Mouse (Mus musculus) layer of hippocampus, postnatal 10 days (tissue): ENCODE results near the gene Slc2a12. TPM values are rescaled to one million over a fixed set of nuclear protein-coding genes. Genes with fewer than 3 reads are reported as not detected.
A peak's percentile ranks its signal among the peaks of the same experiment; 100 is the strongest.

Experiments used
- DNase-seq, 2 experiments: peaks; one replicate each; pipeline ENCODE4 v3.0.0; 2021; ENCODE audit warnings: low spot score in 2 of 2
- microRNA-seq, 2 experiments: library from miRNA; unstranded; fragments of <30 nt; microRNA quantifications; one replicate each; pipeline ENCODE4 v1.2.0; 2021
- total RNA-seq, 2 experiments: library from RNA; stranded (reverse); gene quantifications; 2 replicates each; pipeline ENCODE4 v1.2.3; 2021

Gene Slc2a12
- total RNA-seq, 2 experiments from 2014 or later: 3.5 to 4.7 TPM

DNA sequence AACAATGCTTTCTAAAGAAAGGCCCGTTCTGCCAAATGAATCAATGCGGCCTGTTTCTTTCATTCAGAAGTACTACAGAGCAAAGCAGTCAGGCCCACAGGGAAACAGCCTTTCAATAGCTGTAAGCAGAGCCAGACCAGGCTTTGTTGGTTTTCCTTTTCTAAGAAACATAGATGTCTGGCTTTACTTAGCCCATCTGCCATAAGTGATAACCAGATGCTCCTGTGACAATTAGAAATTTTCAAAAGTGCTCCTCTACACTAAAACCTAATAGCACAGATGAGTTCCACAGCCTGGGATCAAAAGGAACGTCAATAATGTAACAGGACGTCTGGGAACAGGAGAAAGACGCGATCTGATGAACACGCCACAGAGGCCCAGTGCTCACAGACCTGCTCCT lies 81.5 kb downstream of the Slc2a12 start:
- DNase-seq: no peak

DNA sequence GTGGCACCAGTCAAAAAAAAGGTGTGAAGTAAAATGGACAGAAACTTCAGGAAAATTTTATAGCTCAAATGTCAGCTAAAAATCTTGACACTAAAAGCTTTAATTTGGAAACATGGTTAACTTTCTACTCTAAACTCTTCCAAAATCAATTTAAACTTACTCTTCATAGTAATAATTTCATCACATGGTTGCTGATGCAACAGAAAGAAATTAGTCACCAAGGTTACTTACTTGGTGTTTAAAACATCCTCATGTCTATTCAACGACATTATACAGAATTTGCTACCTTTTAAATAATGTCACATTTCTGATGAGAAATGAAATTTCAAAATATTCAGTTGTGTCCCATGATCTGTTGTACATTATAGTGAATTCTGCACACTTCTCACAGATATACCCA lies 83.4 kb downstream of the Slc2a12 start:
- no peak for DNase-seq

DNA sequence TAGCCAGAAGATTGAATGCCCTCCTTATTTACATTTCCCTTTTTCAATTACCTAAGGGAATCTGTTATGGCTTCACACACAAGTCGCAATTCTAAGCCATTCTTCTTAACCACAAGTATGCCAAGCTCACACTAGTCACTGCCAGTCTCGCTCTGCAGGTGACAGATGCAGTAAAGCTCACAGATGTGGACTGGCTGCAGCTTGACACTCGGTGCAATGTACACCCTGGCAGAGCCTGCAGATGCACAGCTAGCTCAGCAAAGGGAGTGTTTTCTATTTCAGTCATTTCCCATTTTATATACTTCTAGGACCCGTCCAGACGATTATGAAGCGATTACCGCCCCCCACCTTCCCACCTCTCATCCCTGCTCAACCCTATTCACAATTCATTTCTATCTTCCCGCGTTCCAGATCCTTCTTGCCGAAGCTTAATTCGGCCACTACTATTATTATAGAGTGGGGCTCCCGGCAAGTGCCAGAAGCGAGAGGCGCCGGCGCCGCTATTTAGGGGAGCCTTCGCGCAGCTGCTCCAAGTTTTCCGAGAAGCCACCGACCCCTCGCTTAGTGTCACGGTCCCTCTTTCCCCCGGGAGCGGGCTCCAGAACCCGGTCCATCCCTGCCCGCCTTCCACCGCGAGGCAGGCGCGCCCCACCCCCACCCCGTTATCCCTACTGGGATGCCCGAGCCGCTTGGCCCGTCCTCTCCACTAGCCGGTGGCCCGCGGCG lies 85.6 kb downstream of the Slc2a12 start:
- DNase-seq: peak in 1 of 2 experiments; percentile 43

DNA sequence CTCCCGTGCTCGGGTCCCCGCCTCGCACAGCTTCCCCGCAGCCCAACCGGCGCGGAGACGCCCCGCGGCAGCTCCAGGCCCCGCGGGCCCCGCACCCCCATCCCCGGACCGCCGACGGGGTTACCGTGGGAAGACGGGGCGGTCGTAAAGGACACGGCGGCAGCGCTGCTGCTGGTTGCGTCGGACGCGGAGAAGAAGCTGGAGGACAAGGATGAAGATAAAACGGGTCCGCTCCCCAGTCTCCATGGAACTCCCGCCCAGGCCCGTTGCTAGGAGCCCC lies 86.1 kb downstream of the Slc2a12 start:
- no peak for DNase-seq

DNA sequence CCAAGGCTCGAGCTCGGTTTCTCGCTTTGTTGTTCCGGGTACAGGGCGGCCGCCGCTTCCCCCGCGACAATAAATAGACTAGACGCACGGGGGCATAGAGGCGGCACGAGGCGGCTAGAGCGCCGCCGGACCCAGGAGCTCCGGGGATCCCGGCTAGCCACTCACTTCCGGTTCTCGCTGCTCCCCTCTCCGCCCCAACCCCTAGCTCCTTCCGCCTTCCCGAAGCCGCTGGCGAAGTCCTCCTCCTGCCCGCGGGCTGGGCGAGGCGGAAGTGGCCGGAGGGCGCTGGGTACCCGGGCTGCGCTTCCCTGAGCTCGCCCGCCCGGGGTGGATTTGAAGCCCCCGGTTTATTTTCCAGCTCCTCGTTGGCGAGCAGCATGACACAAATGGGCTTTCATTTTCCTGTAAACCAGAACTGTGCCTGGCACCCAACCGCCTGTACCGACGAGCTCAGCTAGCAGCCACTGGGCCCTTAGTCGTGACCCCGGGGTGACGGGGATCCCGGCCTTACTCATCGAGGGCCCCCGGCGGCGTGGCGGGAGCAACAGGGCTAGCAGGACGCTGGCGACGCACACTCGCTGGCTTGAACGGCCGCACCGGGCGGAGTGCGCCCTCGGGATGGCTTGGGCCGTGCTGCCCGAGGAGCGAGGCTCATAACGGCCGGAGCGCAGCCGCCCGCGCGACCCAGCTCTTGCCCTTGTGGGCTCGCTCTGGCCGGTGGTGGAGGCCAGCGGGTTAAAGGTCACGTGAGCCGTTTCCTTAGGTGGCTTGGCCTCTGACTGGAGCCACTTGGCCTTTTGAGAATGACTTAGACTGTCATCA lies 86.7 kb downstream of the Slc2a12 start, which contains the start of gene Tbpl1:
Gene Tbpl1, minus strand, starts transcription at position 667 of the 822 bp plus-strand sequence.
- peak; percentile 93 to 95 for DNase-seq

DNA sequence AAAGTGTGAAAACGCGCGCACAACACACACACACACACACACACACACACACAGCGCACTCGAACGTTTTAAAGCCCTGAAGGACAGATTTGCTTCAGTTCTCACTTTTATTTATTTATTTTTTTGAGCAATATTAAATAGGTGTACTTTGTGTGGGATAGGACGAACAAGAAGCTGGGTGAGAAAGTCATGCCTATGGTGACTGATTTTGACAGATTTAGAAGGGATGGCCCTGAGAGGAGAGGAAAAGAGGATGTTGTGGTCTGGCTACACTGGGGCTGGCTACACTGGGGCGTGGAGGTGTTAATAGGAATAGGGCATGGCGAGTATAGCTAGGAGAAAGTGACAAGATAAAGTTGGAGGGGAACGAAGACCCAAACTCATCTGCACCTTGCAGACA lies 87.4 kb downstream of the Slc2a12 start:
- DNase-seq: no peak

DNA sequence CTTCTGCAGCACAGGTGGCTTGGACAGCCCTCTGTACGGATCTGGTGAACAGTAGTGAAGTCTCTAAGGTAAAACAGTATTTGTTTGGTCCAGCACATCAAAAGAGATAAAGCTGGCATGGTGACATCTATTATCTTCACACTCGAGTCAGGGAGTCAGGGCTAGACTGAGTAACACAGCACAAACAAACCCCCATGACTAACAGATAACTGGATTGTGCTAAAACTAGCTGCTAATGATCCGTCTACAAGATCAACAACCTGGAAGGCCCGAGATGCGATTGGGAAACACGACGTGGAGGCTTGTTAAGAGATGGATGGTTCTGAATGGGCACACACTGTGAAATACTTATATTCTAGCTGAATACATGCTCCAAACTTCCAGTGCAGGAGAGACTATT lies 101.1 kb downstream of the Slc2a12 start:
- no peak for DNase-seq

DNA sequence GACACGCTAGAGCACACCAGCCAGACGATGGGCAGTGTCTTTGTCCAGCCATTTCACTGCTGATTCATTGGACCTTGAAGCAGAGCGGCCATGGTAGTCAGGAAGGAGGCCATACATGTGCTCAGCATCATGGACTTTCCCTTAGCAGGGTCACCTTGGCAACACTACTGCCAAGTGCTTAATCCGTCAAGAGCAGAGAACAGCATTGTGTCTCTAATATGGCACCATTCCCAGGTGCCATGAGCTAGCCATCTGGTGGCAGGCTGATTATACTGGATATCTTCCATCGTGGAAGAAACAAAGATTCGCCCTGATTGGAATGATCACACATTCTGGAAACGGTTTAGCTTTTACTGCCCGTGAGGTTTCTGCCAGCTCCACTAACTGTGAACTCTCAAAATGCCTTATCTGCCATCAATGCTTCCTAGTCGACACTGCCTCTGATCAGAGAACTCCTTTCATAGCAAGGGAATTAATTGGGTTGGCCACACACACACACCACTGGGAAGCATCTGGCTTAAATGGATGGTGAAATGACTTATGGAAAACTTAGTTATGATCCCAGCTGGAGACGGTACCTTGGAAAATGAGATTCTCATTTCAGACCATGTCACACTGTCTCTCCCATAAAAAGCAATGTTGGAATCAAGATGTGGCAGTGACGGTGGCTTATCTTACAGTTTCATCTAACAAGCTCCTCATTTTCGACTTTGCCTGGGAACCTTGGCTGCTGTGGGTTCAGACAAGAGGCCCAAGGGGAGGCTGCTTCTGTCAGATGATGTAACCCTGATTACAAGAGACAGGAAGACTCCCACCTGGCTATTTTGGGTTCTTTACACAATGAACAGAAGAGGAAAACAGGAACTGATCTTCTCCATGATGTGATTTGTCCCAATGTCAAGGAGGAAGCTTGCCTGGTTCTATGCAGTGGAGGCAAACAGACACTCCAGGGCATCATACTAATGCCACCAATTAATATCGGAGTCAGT lies 101.8 kb downstream of the Slc2a12 start:
- peak; percentile 68 to 70 for DNase-seq

DNA sequence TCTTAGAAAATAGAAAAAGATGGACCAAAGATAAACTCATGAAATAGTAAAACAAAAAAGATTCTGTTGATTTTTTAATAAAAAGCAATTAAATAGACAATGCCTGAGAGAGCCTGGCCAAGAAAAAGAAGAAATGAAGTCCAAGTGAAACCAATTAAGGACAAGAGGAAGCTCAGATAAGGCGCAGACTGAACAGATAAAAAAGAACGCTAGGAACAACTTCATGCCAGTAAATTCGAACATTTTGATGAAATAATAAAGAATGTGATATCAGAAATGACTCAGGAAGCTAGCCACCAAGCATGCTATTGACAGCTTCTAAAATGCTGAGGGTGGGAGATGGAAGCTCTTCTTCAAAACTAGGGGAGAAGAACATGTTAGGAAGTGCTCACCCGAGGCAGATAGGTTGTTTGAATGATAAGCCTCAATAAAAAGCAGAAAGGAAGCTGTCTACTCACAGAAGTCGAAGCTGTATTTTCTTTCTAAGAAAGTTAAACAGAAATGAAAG lies 106.4 kb downstream of the Slc2a12 start:
- DNase-seq: no peak

Small RNAs within 50 kb of the gene (microRNA-seq; reads per million reads assigned to microRNA genes)
- gene Mir7663: 0 to 0.98 reads per million in 2 experiments

Other genes starting within 250 kb of the Slc2a12 start
- gene Tbpl1, start 86.9 kb downstream of the Slc2a12 start, total RNA-seq: 10 to 100 TPM; 58.9 to 61.9 TPM
- not detected for gene Tcf21, start 175.2 kb downstream of the Slc2a12 start, total RNA-seq